Mouse (Mus musculus) spleen, adult 2 months (tissue): ENCODE results near the gene Cyp3a41a.
"Not testable (repeated sequence)": the region's sequence is repeated elsewhere in the genome, so short reads cannot be mapped to it uniquely, and the experiment has no call there.

Experiments
- CTCF ChIP-seq: fragments of 200-500 bp; IDR thresholded peaks from 2 replicates; pipeline ENCODE4 v1.5.1; 2011; ENCODE audit warnings: mild to moderate bottlenecking, inconsistent platforms; ENCODE audit not compliant: insufficient read depth, insufficient read length, insufficient replicate concordance; ENCODE audit errors: extremely low read depth
- POLR2A ChIP-seq: fragments of 200-500 bp; IDR thresholded peaks from 2 replicates; pipeline ENCODE4 v1.6.1; 2011; ENCODE audit warnings: low read depth, low read length, inconsistent platforms

DNA sequence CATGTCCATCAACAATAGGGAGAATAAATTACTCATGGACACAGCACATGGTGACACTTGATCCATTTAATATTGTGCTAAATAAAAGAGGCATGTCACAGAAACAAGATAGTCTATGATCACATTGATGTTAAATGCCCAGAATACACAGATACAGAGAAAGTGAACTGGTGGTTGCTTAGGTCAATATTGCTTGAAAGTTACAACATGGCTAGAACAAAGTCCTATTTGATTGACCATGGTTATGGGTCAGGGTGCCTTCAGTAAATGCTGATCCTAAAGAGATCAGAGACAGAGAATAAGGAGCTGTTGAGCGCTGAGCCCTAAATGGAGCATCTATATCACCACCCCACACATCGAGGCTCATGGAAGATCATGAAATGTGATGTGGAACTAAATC is 12.6 kb downstream of the Cyp3a41a start:
- TF ChIP-seq POLR2A, CTCF: not testable (repeated sequence)
